Mouse (Mus musculus) erythroblast, adult 5-6 weeks (primary cell): ENCODE data around the gene Ccdc88a. TPM values are rescaled to one million over a fixed set of nuclear protein-coding genes. Genes with fewer than 3 reads are reported as not detected.

Source experiments
- ATAC-seq: replicated peaks from 2 replicates; pipeline ENCODE4 v1.8.0; 2016; ENCODE audit warnings: moderate number of reproducible peaks, mild to moderate bottlenecking, moderate TSS enrichment, inconsistent platforms; ENCODE audit not compliant: poor library complexity, low FRiP score, severe bottlenecking
- total RNA-seq, 2 experiments: library from RNA; stranded (forward) in 1 of 2; stranded (reverse) in 1 of 2; fragments of 150-400 nt in 1 of 2; fragments of 200-764, 138-1000 nt in 1 of 2; gene quantifications; 2 replicates each; pipeline versions ENCODE4 v1.2.3 to v1.2.4; 2015 to 2017; ENCODE audit warnings: low replicate concordance in 2 of 2

Ccdc88a gene
- total RNA-seq, 2 experiments from 2014 or later, result 14.6 to 15.4 TPM

DNA sequence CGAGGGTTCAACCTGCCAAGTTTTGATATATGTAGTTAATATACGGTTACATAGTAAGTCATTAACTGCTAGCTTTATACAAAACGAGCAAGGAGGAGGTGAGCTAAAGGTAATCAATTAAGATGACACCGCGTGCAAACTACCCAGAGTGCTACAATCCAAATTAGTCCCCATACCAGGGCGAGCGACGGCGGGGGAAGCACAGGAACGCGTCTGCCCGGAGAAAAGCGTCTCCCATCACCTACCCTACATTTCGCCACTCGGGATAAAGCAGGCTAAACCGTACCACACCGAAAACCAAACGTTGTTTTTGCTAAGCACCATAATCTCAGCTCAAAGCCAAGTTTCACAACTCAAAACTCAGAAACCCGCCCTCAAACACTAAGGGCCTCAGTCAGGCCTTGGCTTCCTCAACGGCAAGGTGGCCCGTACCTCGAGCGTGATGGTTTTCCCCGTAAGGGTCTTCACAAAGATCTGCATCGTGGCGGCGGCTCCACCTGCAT, 173.8 kb downstream of the Ccdc88a start:
- peak; percentile 48 for ATAC-seq

GRCm38 (mm10) chr11:29547752-29548503, 174.5 kb downstream of the Ccdc88a start, which contains the start of the genes Clhc1 and Rps27a:
Clhc1 (plus strand) TSS chr11:29547950.
Rps27a (minus strand) TSS chr11:29548109.
- peak; percentile 95 for ATAC-seq

DNA sequence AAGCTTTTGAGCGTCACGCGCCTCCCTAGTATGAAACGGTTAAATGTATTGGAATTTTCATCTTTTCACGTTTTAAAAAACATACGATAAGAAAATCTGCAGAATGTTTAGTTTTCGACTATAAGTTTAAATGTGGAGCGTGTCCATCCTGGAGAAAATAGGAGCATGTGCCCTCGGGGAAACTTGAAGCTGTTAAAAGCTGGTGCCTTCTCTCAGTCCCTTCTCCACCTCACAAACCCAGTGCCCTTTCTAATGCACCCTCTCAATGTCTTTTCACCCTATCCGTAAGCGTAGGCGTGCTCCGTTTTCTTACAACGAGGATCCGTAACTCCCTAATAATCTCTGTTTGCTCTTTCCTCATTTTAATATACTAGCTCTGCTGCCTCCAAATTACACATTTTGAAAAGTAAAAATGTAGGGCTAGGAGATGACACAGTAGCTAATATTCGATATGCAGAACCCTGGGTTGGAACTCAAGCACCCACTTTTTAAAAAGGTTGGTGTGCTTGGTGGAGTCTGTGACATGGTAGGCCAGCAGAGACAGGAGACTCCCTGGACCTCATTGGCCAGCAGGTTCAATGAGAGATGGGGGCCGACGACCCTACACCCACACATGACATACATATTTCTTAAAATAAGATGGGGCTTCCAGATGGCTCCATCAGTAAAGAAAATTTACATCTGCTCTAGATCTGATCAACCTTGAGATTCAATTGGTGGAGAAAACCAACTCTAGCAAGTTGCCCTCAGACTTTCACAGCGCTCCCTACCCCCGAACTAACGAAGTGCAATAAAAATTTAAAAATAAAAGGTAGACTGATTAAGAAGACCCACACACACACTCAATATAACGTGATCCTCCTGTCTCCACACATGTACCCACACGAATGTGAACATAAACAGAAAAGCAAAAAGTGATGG, 175.3 kb downstream of the Ccdc88a start:
- no peak for ATAC-seq

DNA sequence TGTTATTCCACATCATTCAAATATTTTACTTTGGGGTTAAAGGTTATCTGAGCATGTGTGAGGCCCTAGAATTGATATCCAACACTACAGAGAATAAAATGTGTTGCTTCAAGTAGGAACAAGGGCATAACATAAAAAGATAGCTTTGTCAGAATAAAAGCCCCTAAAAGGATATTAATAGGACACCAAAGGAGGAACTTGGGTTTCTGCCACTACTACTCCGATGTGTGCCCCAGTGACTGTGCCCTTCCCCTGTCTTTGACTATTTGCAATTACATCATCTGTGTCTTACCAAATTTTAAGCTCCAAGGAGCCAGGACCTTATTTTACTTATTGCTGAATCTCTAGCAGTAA, 175.9 kb downstream of the Ccdc88a start:
- no peak for ATAC-seq

Other genes starting within 250 kb of the Ccdc88a start
- 23.1 and 36.8 TPM in 2 replicates for gene Pnpt1, start 242.9 kb upstream of the Ccdc88a start, total RNA-seq (2015; ENCODE audit: low replicate concordance)
- gene Pnpt1, start 242.9 kb upstream of the Ccdc88a start, total RNA-seq (2017; ENCODE audit: low replicate concordance), result 17.1 and 20.4 TPM in 2 replicates
- gene Ppp4r3b, start 200.8 kb upstream of the Ccdc88a start, total RNA-seq (2015; ENCODE audit: low replicate concordance), result 118 and 121 TPM in 2 replicates
- gene Ppp4r3b, start 200.8 kb upstream of the Ccdc88a start, total RNA-seq (2017; ENCODE audit: low replicate concordance), result 120 and 127 TPM in 2 replicates
- 8.4 and 10.6 TPM in 2 replicates for gene Cfap36, start 126.2 kb upstream of the Ccdc88a start, total RNA-seq (2015; ENCODE audit: low replicate concordance)
- 10.4 and 13.8 TPM in 2 replicates for gene Cfap36, start 126.2 kb upstream of the Ccdc88a start, total RNA-seq (2017; ENCODE audit: low replicate concordance)
- gene Prorsd1, start 141.4 kb downstream of the Ccdc88a start, total RNA-seq (2015; ENCODE audit: low replicate concordance), result 17.7 and 21.1 TPM in 2 replicates
- 13.6 and 22.0 TPM in 2 replicates for gene Prorsd1, start 141.4 kb downstream of the Ccdc88a start, total RNA-seq (2017; ENCODE audit: low replicate concordance)
- 2.3 and 4.2 TPM in 2 replicates for gene Mtif2, start 152.8 kb downstream of the Ccdc88a start, total RNA-seq (2015; ENCODE audit: low replicate concordance)
- gene Mtif2, start 152.8 kb downstream of the Ccdc88a start, total RNA-seq (2017; ENCODE audit: low replicate concordance), result 11.1 and 15.8 TPM in 2 replicates
- gene Clhc1, start 174.3 kb downstream of the Ccdc88a start, total RNA-seq (2015; ENCODE audit: low replicate concordance), result not detected in 2 replicates
- gene Clhc1, start 174.3 kb downstream of the Ccdc88a start, total RNA-seq (2017; ENCODE audit: low replicate concordance), result not detected in 2 replicates
- gene Rps27a, start 174.5 kb downstream of the Ccdc88a start, total RNA-seq (2015; ENCODE audit: low replicate concordance), result 450 and 571 TPM in 2 replicates
- 170 and 268 TPM in 2 replicates for gene Rps27a, start 174.5 kb downstream of the Ccdc88a start, total RNA-seq (2017; ENCODE audit: low replicate concordance)